Mouse (Mus musculus): ENCODE measurements at regions not wholly inside any gene's neighbourhood (a gene's known extent, or its start where the extent isn't known, plus 50 kb on each side); places are given as distances from the start of the nearest gene placed in this dataset.

DNA sequence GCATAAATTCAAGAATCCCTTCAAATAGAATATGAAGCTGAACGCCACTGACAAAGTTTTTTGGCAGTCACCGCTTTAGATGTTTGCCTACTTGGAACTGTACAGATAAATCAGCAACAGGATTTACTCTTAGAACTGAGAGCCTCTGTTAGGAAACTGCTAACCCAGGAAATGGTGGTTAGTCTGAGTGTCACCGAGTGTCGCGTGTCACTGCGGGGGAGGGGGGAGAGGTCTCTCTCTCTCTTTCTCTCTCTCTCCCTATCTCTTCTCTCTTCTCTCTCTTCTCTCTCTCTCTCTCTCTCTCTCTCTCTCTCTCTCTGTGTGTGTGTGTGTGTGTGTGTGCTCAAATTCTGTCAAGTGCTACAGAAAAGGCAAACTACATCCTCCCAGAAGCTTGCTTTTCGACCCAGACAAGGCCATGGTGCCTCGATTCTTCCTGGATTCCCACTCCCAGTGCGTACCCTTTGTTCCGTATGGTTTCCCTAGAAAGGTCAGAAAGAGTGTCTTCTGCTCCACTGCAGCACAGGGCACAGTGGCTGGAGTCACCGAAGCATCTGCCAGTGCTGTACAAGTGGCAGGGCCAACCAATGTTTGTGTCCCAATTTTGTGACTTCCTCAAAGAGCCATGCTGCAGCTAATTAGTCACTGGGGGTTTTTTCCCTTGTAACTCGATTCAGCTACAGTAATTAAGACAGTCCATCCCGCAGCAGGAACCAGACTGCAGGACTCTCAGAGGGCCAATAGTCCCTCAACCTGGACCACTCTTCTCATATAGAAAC, 87.0 kb downstream of the Cog6 start:
- TF ChIP-seq POLR2A (IDR thresholded peaks at IDR 0.05; ENCODE audit: insufficient read depth, low read depth, low read length): no peak
- H3K4me3 ChIP-seq (ENCODE audit: insufficient read depth, low read depth, low read length): no peak overlapping the region
- WGBS: 84% methylated on average over 13 of the region's 13 CpGs

DNA sequence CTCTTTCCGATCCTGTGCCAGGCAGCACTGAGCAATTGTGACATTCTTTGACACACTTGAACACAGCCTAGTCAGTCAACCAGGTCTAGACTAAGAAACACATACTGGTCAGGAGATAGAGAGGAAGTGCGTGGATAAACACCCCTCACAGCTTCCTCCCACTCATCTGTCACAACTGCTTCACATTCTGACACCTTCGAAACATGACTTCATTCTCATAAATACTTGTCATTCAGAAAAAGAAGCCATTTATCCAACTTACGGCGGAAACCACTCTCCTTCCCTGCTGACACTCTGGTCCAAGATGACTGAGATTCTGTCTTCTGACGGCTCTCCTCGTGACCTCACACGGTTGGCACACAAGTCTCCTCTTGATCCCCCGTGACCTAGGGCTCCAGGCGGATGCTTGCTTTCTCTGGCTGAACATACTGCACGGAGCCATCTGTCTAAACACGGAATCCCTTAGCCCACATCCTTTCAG, 89.6 kb downstream of the Cog6 start:
- 71% methylated on average over 12 of the region's 12 CpGs for WGBS
- H3K27ac ChIP-seq (ENCODE audit: insufficient read depth, low read depth, low read length): no peak overlapping the region
- no peak for TF ChIP-seq POLR2A (IDR thresholded peaks at IDR 0.05; ENCODE audit: insufficient read depth, low read depth, low read length)
- H3K4me3 ChIP-seq (ENCODE audit: insufficient read depth, low read depth, low read length): no peak overlapping the region
- H3K4me1 ChIP-seq (ENCODE audit: control insufficient read depth, insufficient read depth, low read length): no peaks in the 10 kb centered on the region

More for the DNA sequence above, 87.0 kb downstream of the Cog6 start:
- Histone ChIP-seq H3K27ac (ENCODE audit: insufficient read depth, low read depth, low read length) (no peak overlapping the region), H3K4me1 (ENCODE audit: control insufficient read depth, insufficient read depth, low read length) (no peaks in the 10 kb centered on the region)

GRCm38 (mm10) chr3:52926549-52926948, 90.5 kb downstream of the Cog6 start:
- 70% methylated on average over 3 of the region's 3 CpGs for WGBS
- Histone ChIP-seq H3K4me3 (ENCODE audit: insufficient read depth, low read depth, low read length) (no peak overlapping the region), H3K27ac (ENCODE audit: insufficient read depth, low read depth, low read length) (no peak overlapping the region), H3K4me1 (ENCODE audit: control insufficient read depth, insufficient read depth, low read length) (no peaks in the 10 kb centered on the region)
- TF ChIP-seq CTCF (IDR thresholded peaks at IDR 0.05; ENCODE audit: insufficient read depth, low read depth, low read length) (no peak), POLR2A (IDR thresholded peaks at IDR 0.05; ENCODE audit: insufficient read depth, low read depth, low read length) (no peak)

- no peak for TF ChIP-seq POLR2A (IDR thresholded peaks at IDR 0.05; ENCODE audit: insufficient read depth, low read depth, low read length)
- TF ChIP-seq CTCF (IDR thresholded peaks at IDR 0.05; ENCODE audit: insufficient read depth, low read depth, low read length): no peak
- Histone ChIP-seq H3K4me3 (ENCODE audit: insufficient read depth, low read depth, low read length) (no peak overlapping the region), H3K4me1 (ENCODE audit: control insufficient read depth, insufficient read depth, low read length) (no peaks in the 10 kb centered on the region), H3K27ac (ENCODE audit: insufficient read depth, low read depth, low read length) (no peak overlapping the region)
- 70% methylated on average over 3 of the region's 3 CpGs for WGBS
These were observed 91.8 kb downstream of the Cog6 start for GRCm38 (mm10) chr3:52925223-52925622.

DNA sequence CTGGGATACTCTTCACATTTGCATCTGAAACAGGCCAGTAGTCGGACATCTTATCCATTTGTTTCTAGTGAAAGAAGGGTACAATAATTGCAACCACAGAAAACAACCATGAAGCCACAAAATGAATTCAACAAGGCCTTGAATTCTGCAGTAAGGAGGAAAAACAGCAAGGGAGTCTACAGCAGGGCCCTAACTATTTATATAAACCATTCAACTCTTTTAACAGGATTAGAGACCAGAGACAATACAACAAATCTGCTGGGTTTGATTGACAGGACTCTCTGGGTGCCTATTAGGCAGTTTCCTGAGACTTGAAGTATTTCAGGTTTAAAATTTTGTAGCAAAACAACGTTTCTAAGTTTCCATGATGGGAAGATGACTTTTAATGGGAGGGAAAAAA, 92.4 kb downstream of the Cog6 start:
- 59% methylated on average over 2 of the region's 2 CpGs for WGBS

GRCm38 (mm10) chr3:52923824-52924559, 93.0 kb downstream of the Cog6 start:
- Histone ChIP-seq H3K4me1 (ENCODE audit: control insufficient read depth, insufficient read depth, low read length) (no peaks in the 10 kb centered on the region), H3K27ac (ENCODE audit: insufficient read depth, low read depth, low read length) (no peak overlapping the region), H3K4me3 (ENCODE audit: insufficient read depth, low read depth, low read length) (no peak overlapping the region)
- WGBS: 81% methylated on average over 4 of the region's 4 CpGs
- TF ChIP-seq CTCF (IDR thresholded peaks at IDR 0.05; ENCODE audit: insufficient read depth, low read depth, low read length): no peak
- TF ChIP-seq POLR2A (IDR thresholded peaks at IDR 0.05; ENCODE audit: insufficient read depth, low read depth, low read length): no peak

More for the DNA sequence above, 92.4 kb downstream of the Cog6 start:
- TF ChIP-seq POLR2A (IDR thresholded peaks at IDR 0.05; ENCODE audit: insufficient read depth, low read depth, low read length): no peak
- no peak for TF ChIP-seq CTCF (IDR thresholded peaks at IDR 0.05; ENCODE audit: insufficient read depth, low read depth, low read length)
- no peaks in the 10 kb centered on the region for H3K4me1 ChIP-seq (ENCODE audit: control insufficient read depth, insufficient read depth, low read length)
- no peak overlapping the region for H3K4me3 ChIP-seq (ENCODE audit: insufficient read depth, low read depth, low read length)
- no peak overlapping the region for H3K27ac ChIP-seq (ENCODE audit: insufficient read depth, low read depth, low read length)

GRCm38 (mm10) chr3:52922411-52922810, 94.6 kb downstream of the Cog6 start:
- Histone ChIP-seq H3K27ac (ENCODE audit: insufficient read depth, low read depth, low read length) (no peak overlapping the region), H3K4me3 (ENCODE audit: insufficient read depth, low read depth, low read length) (no peak overlapping the region), H3K4me1 (ENCODE audit: control insufficient read depth, insufficient read depth, low read length) (no peaks in the 10 kb centered on the region)
- TF ChIP-seq POLR2A (IDR thresholded peaks at IDR 0.05; ENCODE audit: insufficient read depth, low read depth, low read length) (no peak), CTCF (IDR thresholded peaks at IDR 0.05; ENCODE audit: insufficient read depth, low read depth, low read length) (no peak)
- 89% methylated on average over 8 of the region's 8 CpGs for WGBS

GRCm38 (mm10) chr3:52906823-52907564, 110.0 kb downstream of the Cog6 start:
- Histone ChIP-seq H3K4me1 (ENCODE audit: control insufficient read depth, insufficient read depth, low read length) (no peaks in the 10 kb centered on the region), H3K27ac (ENCODE audit: insufficient read depth, low read depth, low read length) (no peak overlapping the region), H3K4me3 (ENCODE audit: insufficient read depth, low read depth, low read length) (no peak overlapping the region)
- TF ChIP-seq POLR2A (IDR thresholded peaks at IDR 0.05; ENCODE audit: insufficient read depth, low read depth, low read length) (no peak), CTCF (IDR thresholded peaks at IDR 0.05; ENCODE audit: insufficient read depth, low read depth, low read length) (no peak)
- WGBS: 82% methylated on average over 3 of the region's 3 CpGs

DNA sequence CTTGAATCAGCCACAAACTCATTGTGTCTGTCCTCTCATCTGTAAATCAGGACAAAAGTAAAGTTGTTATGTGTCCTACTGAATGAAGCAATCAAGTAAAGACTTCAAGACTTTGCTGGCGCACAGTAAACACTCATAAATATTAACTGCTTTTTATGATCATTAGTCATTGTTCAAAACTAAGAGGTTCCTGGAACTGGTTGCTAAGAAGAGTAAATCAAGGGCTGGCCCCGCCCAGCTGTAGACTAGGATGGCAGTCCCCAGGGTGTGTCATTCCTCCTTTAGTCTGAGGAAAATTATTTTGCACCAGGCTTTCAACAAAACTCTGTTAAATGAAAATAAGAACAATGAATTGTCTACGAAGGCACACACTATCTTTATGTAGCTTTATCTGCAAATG, 113.0 kb downstream of the Cog6 start:
- no peak overlapping the region for H3K27ac ChIP-seq (ENCODE audit: insufficient read depth, low read depth, low read length)
- no peak for TF ChIP-seq POLR2A (IDR thresholded peaks at IDR 0.05; ENCODE audit: insufficient read depth, low read depth, low read length)
- TF ChIP-seq CTCF (IDR thresholded peaks at IDR 0.05; ENCODE audit: insufficient read depth, low read depth, low read length): no peak
- WGBS: 94% methylated on average over 3 of the region's 3 CpGs
- no peaks in the 10 kb centered on the region for H3K4me1 ChIP-seq (ENCODE audit: control insufficient read depth, insufficient read depth, low read length)
- no peak overlapping the region for H3K4me3 ChIP-seq (ENCODE audit: insufficient read depth, low read depth, low read length)

Data from olfactory bulb, adult 2 months (tissue).